Mouse (Mus musculus) liver, embryonic 14.5 days (tissue): ENCODE measurements at regions not wholly inside any gene's neighbourhood (a gene's known extent, or its start where the extent isn't known, plus 50 kb on each side); places are given as distances from the start of the nearest gene placed in this dataset.

Source experiments
- CTCF ChIP-seq: IDR thresholded peaks from 2 replicates; pipeline ENCODE4 v1.5.1; 2016; ENCODE audit warnings: antibody characterized with exemption, low read depth, control low read depth
- EP300 ChIP-seq: IDR thresholded peaks from 2 replicates; pipeline ENCODE4 v1.6.1; 2016; ENCODE audit warnings: antibody characterized with exemption, low read depth

GRCm38 (mm10) chr12:45686765-45687164 lies 612.3 kb upstream of the Stxbp6 start:
- TF ChIP-seq CTCF (no peak), EP300 (no peak)
